Mouse (Mus musculus) layer of hippocampus, postnatal 25 days (tissue): ENCODE measurements at regions not wholly inside any gene's neighbourhood (a gene's known extent, or its start where the extent isn't known, plus 50 kb on each side); places are given as distances from the start of the nearest gene placed in this dataset.
"Not testable (repeated sequence)": the region's sequence is repeated elsewhere in the genome, so short reads cannot be mapped to it uniquely, and the experiment has no call there.

Source experiments
- DNase-seq, 2 experiments: peaks; one replicate each; pipeline ENCODE4 v3.0.0; 2022; ENCODE audit warnings: mixed read lengths in 2 of 2, low spot score in 1 of 2; ENCODE audit errors: extremely low spot score in 1 of 2

DNA sequence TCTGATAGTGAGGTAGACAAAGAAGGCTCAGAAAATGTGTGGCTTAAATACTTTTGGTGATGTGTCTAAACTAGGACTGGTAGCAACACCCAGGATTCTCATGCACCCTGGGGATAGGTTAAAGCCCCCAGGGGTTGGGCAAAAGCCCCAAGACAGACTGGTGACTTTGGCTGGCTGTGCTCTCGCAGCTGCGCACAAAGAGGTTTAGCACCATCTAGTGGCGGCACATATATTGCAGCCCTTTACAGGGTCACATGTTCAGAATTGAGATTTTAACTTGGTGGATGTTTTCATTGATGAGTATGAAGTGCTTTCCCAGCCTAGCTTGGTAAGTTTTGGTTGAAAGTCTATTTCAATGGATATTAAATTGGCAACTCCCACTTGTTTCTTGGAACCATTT lies 167.3 kb downstream of the Gm44 start:
- DNase-seq = peak in 1 of 2 experiments; percentile 14

DNA sequence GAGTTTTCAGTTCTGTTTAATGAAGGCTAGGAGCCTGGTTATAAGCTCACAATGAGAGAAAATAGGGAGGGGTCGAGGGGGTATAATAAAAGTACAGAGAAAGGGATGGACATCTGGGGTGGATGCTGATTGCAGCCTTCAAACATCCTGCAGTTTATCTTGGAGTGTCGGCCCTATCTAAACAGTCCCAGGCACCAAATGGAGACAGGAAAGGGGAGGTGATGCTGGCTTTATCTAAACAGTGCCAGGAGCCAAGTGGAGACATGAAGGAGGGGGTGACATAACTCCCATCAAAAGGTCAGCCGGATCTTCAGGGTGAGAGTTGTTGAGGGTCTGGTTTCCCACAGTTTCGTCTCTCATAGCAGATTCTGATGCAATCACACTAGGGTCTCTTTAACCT lies 193.2 kb downstream of the Gm44 start:
- DNase-seq = not testable (repeated sequence)
